Mouse (Mus musculus): ENCODE measurements at regions not wholly inside any gene's neighbourhood (a gene's known extent, or its start where the extent isn't known, plus 50 kb on each side); places are given as distances from the start of the nearest gene placed in this dataset.
A peak's percentile ranks its signal among the peaks of the same experiment; 100 is the strongest.
"Not testable (repeated sequence)": the region's sequence is repeated elsewhere in the genome, so short reads cannot be mapped to it uniquely, and the experiment has no call there.

- DNase-seq (ENCODE audit: low spot score in 2 of 2), result not testable (repeated sequence)
Observed at GRCm38 (mm10) chr14:66484751-66485150, 475.7 kb upstream of the Gulo start.

GRCm38 (mm10) chr14:66479181-66479580, 470.2 kb upstream of the Gulo start:
- no peak for DNase-seq (ENCODE audit: low spot score in 2 of 2)

- no peak for DNase-seq (ENCODE audit: low spot score in 2 of 2)
Observed at GRCm38 (mm10) chr14:66478562-66478961, 469.6 kb upstream of the Gulo start.

- no peak for DNase-seq (ENCODE audit: low spot score in 2 of 2)
Observed at GRCm38 (mm10) chr14:66475026-66475425, 466.0 kb upstream of the Gulo start.

GRCm38 (mm10) chr14:66473251-66473550, 464.2 kb upstream of the Gulo start:
- no peak for DNase-seq (ENCODE audit: low spot score in 2 of 2)

- DNase-seq (ENCODE audit: low spot score in 2 of 2), result no peak
Observed at GRCm38 (mm10) chr14:66472537-66473250, 463.7 kb upstream of the Gulo start.

GRCm38 (mm10) chr14:66462081-66462480, 453.1 kb upstream of the Gulo start:
- DNase-seq (ENCODE audit: low spot score in 2 of 2), result no peak

GRCm38 (mm10) chr14:66460795-66461194, 451.8 kb upstream of the Gulo start:
- no peak for DNase-seq (ENCODE audit: low spot score in 2 of 2)

GRCm38 (mm10) chr14:66458696-66459095, 449.7 kb upstream of the Gulo start:
- no peak for DNase-seq (ENCODE audit: low spot score in 2 of 2)

GRCm38 (mm10) chr14:66457300-66457699, 448.3 kb upstream of the Gulo start:
- no peak for DNase-seq (ENCODE audit: low spot score in 2 of 2)

- no peak for DNase-seq (ENCODE audit: low spot score in 2 of 2)
Observed at GRCm38 (mm10) chr14:66452828-66453227, 443.8 kb upstream of the Gulo start.

GRCm38 (mm10) chr14:66450351-66450750, 441.3 kb upstream of the Gulo start:
- DNase-seq (ENCODE audit: low spot score in 2 of 2), result peak in 1 of 2 experiments; percentile 21

GRCm38 (mm10) chr14:66442576-66442975, 433.6 kb upstream of the Gulo start:
- no peak for DNase-seq (ENCODE audit: low spot score in 2 of 2)

- no peak for DNase-seq (ENCODE audit: low spot score in 2 of 2)
Observed at GRCm38 (mm10) chr14:66441825-66442224, 432.8 kb upstream of the Gulo start.

- no peak for DNase-seq (ENCODE audit: low spot score in 2 of 2)
Observed at GRCm38 (mm10) chr14:66438572-66438971, 429.6 kb upstream of the Gulo start.

GRCm38 (mm10) chr14:66438001-66438400, 429.0 kb upstream of the Gulo start:
- no peak for DNase-seq (ENCODE audit: low spot score in 2 of 2)

GRCm38 (mm10) chr14:66431630-66432029, 422.6 kb upstream of the Gulo start:
- no peak for DNase-seq (ENCODE audit: low spot score in 2 of 2)

- DNase-seq (ENCODE audit: low spot score in 2 of 2), result peak; percentile 17 to 28
Observed at GRCm38 (mm10) chr14:66424141-66424540, 415.1 kb upstream of the Gulo start.
